ENCODE assay signal across 19 mouse cellular contexts in the genomic region with DNA sequence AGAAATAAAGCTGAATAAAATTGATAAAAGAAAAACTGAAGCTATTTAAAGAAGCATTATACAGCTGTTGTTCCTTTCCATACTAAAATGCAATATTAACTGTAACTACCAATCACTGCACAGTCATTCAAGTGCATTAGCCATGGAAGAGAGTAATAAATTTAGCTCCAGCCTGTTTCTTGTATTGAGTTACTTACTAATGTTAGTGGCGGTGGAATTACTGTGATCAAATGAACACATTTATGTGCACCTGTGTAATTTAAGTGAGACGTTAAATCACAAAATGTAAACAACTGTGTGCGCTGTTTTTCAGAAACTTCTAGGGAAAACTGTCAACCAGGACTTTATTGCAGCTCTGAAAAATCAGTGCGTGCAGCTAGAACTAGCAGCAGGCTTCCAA.
"Had no signal": no experiment of that assay in that cellular context is flagged by ENCODE, and none has a peak within 500 bp of the region (broad histone marks: within the 10 kb centered on the region; RNA-seq: fewer than 3 reads in every experiment).

No protein-coding gene starts in this region.

- H3K9ac ChIP-seq: lung, embryonic 14.5 days; midbrain, embryonic 12.5 days; neural tube, embryonic 13.5 days; neural tube, embryonic 15.5 days had no signal

- ATAC-seq: midbrain, embryonic 16.5 days had no signal

- DNase-seq: lung, adult 18-20 months; lung, embryonic 14.5 days; lung, postnatal 10 days; lung, postnatal 4 days; midbrain, embryonic 14.5 days; retina, postnatal 1 day; right cerebral cortex, adult 18-20 months; right cerebral cortex, postnatal 25 days; right cerebral cortex, postnatal 4 days; spleen, adult 18-20 months; thymus, adult 18-20 months; thymus, postnatal 14 days; thymus, postnatal 36 days had no signal

- H3K4me2 ChIP-seq: lung, embryonic 14.5 days; midbrain, embryonic 12.5 days; neural tube, embryonic 13.5 days; neural tube, embryonic 15.5 days had no signal

- H3K9me3 ChIP-seq: midbrain, embryonic 10.5 days; midbrain, embryonic 12.5 days; neural tube, embryonic 13.5 days; neural tube, embryonic 15.5 days had no signal

- H3K4me1 ChIP-seq: midbrain, embryonic 10.5 days; midbrain, embryonic 12.5 days; neural tube, embryonic 13.5 days; neural tube, embryonic 15.5 days had no signal

- H3K27me3 ChIP-seq: midbrain, embryonic 12.5 days; neural tube, embryonic 13.5 days; neural tube, embryonic 15.5 days had no signal

- H3K4me3 ChIP-seq: midbrain, embryonic 10.5 days; midbrain, embryonic 12.5 days; myocyte; neural tube, embryonic 13.5 days; neural tube, embryonic 15.5 days had no signal

- H3K36me3 ChIP-seq: midbrain, embryonic 10.5 days; midbrain, embryonic 12.5 days; neural tube, embryonic 13.5 days; neural tube, embryonic 15.5 days had no signal

- H3K27ac ChIP-seq: midbrain, embryonic 10.5 days; midbrain, embryonic 12.5 days; neural tube, embryonic 13.5 days; neural tube, embryonic 15.5 days had no signal
